Mouse (Mus musculus) hindlimb bud, embryonic 11.5 days (tissue): ENCODE data around the gene Foxk1.

Source experiments
- DNase-seq: peaks from one replicate; pipeline ENCODE4 v3.0.0-alpha.2; 2012; ENCODE audit warnings: low read depth, low spot score; ENCODE audit errors: extremely low spot score

Gene Foxk1

GRCm38 (mm10) chr5:142386784-142387680, 14.3 kb upstream of the Foxk1 start:
- DNase-seq: no peak

- no peak for DNase-seq
Measured at GRCm38 (mm10) chr5:142387716-142388115, 13.6 kb upstream of the Foxk1 start.

GRCm38 (mm10) chr5:142391691-142392090, 9.6 kb upstream of the Foxk1 start:
- DNase-seq: no peak

- DNase-seq: no peak
Measured at GRCm38 (mm10) chr5:142394602-142395252, 6.6 kb upstream of the Foxk1 start.

- DNase-seq: no peak
Measured at GRCm38 (mm10) chr5:142395909-142396308, 5.4 kb upstream of the Foxk1 start.

GRCm38 (mm10) chr5:142400181-142400883, 965 bp upstream of the Foxk1 start:
- DNase-seq: no peak

GRCm38 (mm10) chr5:142401641-142402625, 636 bp downstream of the Foxk1 start:
- no peak for DNase-seq

- no peak for DNase-seq
Measured at GRCm38 (mm10) chr5:142403694-142404093, 2.4 kb downstream of the Foxk1 start.

- no peak for DNase-seq
Measured at GRCm38 (mm10) chr5:142404307-142404706, 3.0 kb downstream of the Foxk1 start.

GRCm38 (mm10) chr5:142405426-142405825, 4.1 kb downstream of the Foxk1 start:
- no peak for DNase-seq

- DNase-seq: no peak
Measured at GRCm38 (mm10) chr5:142406401-142406800, 5.1 kb downstream of the Foxk1 start.

- DNase-seq: no peak
Measured at GRCm38 (mm10) chr5:142406937-142407336, 5.6 kb downstream of the Foxk1 start.

- no peak for DNase-seq
Measured at GRCm38 (mm10) chr5:142407381-142407780, 6.1 kb downstream of the Foxk1 start.

GRCm38 (mm10) chr5:142409169-142409568, 7.9 kb downstream of the Foxk1 start:
- no peak for DNase-seq

- no peak for DNase-seq
Measured at GRCm38 (mm10) chr5:142410348-142410747, 9.1 kb downstream of the Foxk1 start.

GRCm38 (mm10) chr5:142412678-142413385, 11.5 kb downstream of the Foxk1 start:
- no peak for DNase-seq

- no peak for DNase-seq
Measured at GRCm38 (mm10) chr5:142413723-142414445, 12.6 kb downstream of the Foxk1 start.

- no peak for DNase-seq
Measured at GRCm38 (mm10) chr5:142415401-142415800, 14.1 kb downstream of the Foxk1 start.
